In genomic region chr13:64163147-64163715, GRCm38 (mm10) we compare ENCODE assay signal across 8 mouse cellular contexts. TPM values are rescaled to one million over a fixed set of nuclear protein-coding genes. Genes with fewer than 3 reads are reported as not detected.
DNase-seq lines count a peak whose midpoint lies in the region; ATAC-seq lines count a peak whose summit lies in the region.

No protein-coding gene starts in this region.

- H3K27me3 ChIP-seq in heart, embryonic 10.5 days (ENCODE audit: insufficient read depth, poor library complexity, severe bottlenecking): no peaks in the 10 kb centered on the region
- peaks cover 31% of the 10 kb centered on the region for H3K27me3 ChIP-seq in embryonic facial prominence, embryonic 10.5 days (replicated peaks; ENCODE audit: low read depth, poor library complexity, severe bottlenecking)
- H3K27me3 ChIP-seq in intestine, embryonic 15.5 days (replicated peaks): no peaks in the 10 kb centered on the region
- H3K27me3 ChIP-seq in midbrain, embryonic 15.5 days (replicated peaks): 0 out of 2 replicates have a peak, but pooled peaks cover 4% of the 10 kb centered on the region

- H3K4me2 ChIP-seq in intestine, embryonic 15.5 days (replicated peaks): peak overlapping the region; percentile 98
- peak overlapping the region; percentile 81 for H3K4me2 ChIP-seq in midbrain, embryonic 15.5 days

- H3K4me1 ChIP-seq in heart, embryonic 10.5 days: peaks cover 17% of the 10 kb centered on the region
- H3K4me1 ChIP-seq in embryonic facial prominence, embryonic 10.5 days: peaks cover 24% of the 10 kb centered on the region
- peaks cover 13% of the 10 kb centered on the region for H3K4me1 ChIP-seq in intestine, embryonic 15.5 days (replicated peaks)
- H3K4me1 ChIP-seq in midbrain, embryonic 15.5 days: peaks cover 14% of the 10 kb centered on the region

- H3K9me3 ChIP-seq in heart, embryonic 10.5 days: peaks cover 9% of the 10 kb centered on the region
- peaks cover 11% of the 10 kb centered on the region; the same call in 1 of the 2 replicates for H3K9me3 ChIP-seq in embryonic facial prominence, embryonic 10.5 days
- 0 out of 2 replicates have a peak, but pooled peaks cover under 1% of the 10 kb centered on the region for H3K9me3 ChIP-seq in intestine, embryonic 15.5 days
- peaks cover 10% of the 10 kb centered on the region for H3K9me3 ChIP-seq in midbrain, embryonic 15.5 days

- 39% methylated on average over 13 of the region's 13 CpGs for WGBS in heart, embryonic 10.5 days
- 27% methylated on average over 13 of the region's 13 CpGs for WGBS in embryonic facial prominence, embryonic 10.5 days
- 45% methylated on average over 13 of the region's 13 CpGs for WGBS in intestine, embryonic 15.5 days
- 25% methylated on average over 13 of the region's 13 CpGs for WGBS in midbrain, embryonic 15.5 days

- no peak for ATAC-seq in intestine, embryonic 15.5 days
- no peak for ATAC-seq in midbrain, embryonic 15.5 days (replicated peaks)

- peak overlapping the region; percentile 81 for H3K4me3 ChIP-seq in heart, embryonic 10.5 days
- peak overlapping the region; percentile 85 for H3K4me3 ChIP-seq in embryonic facial prominence, embryonic 10.5 days
- H3K4me3 ChIP-seq in intestine, embryonic 15.5 days (replicated peaks): peak overlapping the region; percentile 89
- peak overlapping the region; percentile 86 for H3K4me3 ChIP-seq in midbrain, embryonic 15.5 days

- H3K9ac ChIP-seq in intestine, embryonic 15.5 days: peak overlapping the region; percentile 84; the same call in 1 of the 2 replicates
- H3K9ac ChIP-seq in midbrain, embryonic 15.5 days: peak overlapping the region; percentile 81; the same call in 1 of the 2 replicates

- no peak overlapping the region for H3K27ac ChIP-seq in heart, embryonic 10.5 days
- no peak overlapping the region for H3K27ac ChIP-seq in embryonic facial prominence, embryonic 10.5 days (replicated peaks)
- H3K27ac ChIP-seq in intestine, embryonic 15.5 days: no peak overlapping the region
- H3K27ac ChIP-seq in midbrain, embryonic 15.5 days: no peak overlapping the region

- peaks cover 25% of the 10 kb centered on the region for H3K36me3 ChIP-seq in heart, embryonic 10.5 days
- peaks cover 26% of the 10 kb centered on the region for H3K36me3 ChIP-seq in embryonic facial prominence, embryonic 10.5 days (replicated peaks)
- no peaks in the 10 kb centered on the region; the same call in 1 of the 2 replicates for H3K36me3 ChIP-seq in intestine, embryonic 15.5 days
- H3K36me3 ChIP-seq in midbrain, embryonic 15.5 days (replicated peaks): 0 out of 2 replicates have a peak, but pooled peaks cover 6% of the 10 kb centered on the region

- intact Hi-C loops in left cerebral cortex, postnatal 10 days (cut with DNase I): loop anchor here (5.0 kb wide), 1 partner anchor 144 kb away; no protein-coding TSS in a partner anchor

- no peak for DNase-seq in heart, embryonic 10.5 days (ENCODE audit: low spot score)
- DNase-seq in heart, adult 18-20 months: no peak
- DNase-seq in embryonic facial prominence, embryonic 10.5 days (ENCODE audit: low spot score): peak; percentile 22
- DNase-seq in left cerebral cortex, postnatal 10 days (ENCODE audit: extremely low spot score in 1 of 2, low spot score in 2 of 2): no peak
- DNase-seq in left cerebral cortex, adult 11 months (ENCODE audit: low spot score): no peak
- DNase-seq in adrenal gland, adult 8-10 months: no peak

RNA-seq across cellular contexts. Expression of gene Habp4, which starts 1.6 kb away (rescaled TPM):
- 39.3 and 43.8 TPM in 2 replicates for polyA plus RNA-seq in heart, embryonic 10.5 days (2016; fragmentation: Nextera tagmentation; extraction: Ambion mirVana)
- total RNA-seq in heart, adult 18-20 months (2021): 10 to 100 TPM; 47.8 to 49.4 TPM
- 17.4 and 19.5 TPM in 2 replicates for polyA plus RNA-seq in embryonic facial prominence, embryonic 10.5 days (2016; fragmentation: Nextera tagmentation; extraction: Ambion mirVana)
- 16.8 and 17.4 TPM in 2 replicates for polyA plus RNA-seq in intestine, embryonic 15.5 days (2015; fragmentation: Nextera tagmentation; extraction: Ambion mirVana)
- polyA plus RNA-seq in midbrain, embryonic 15.5 days (2015; fragmentation: Nextera tagmentation; extraction: Ambion mirVana): 39.0 and 41.4 TPM in 2 replicates
- total RNA-seq in left cerebral cortex, postnatal 10 days (2021): 100 to 1,000 TPM; 119 to 127 TPM
- 10 to 100 TPM; 33.4 to 57.7 (median 43.0) TPM for total RNA-seq in adrenal gland, adult 8-10 months (2022)

RNA-seq across cellular contexts. Expression of gene Zfp367, which starts 10.2 kb away (rescaled TPM):
- polyA plus RNA-seq in heart, embryonic 10.5 days (2016; fragmentation: Nextera tagmentation; extraction: Ambion mirVana): 16.8 and 20.4 TPM in 2 replicates
- total RNA-seq in heart, adult 18-20 months (2021): 10 to 100 TPM; 20.8 to 21.2 TPM
- polyA plus RNA-seq in embryonic facial prominence, embryonic 10.5 days (2016; fragmentation: Nextera tagmentation; extraction: Ambion mirVana): 13.5 and 14.0 TPM in 2 replicates
- 18.8 and 21.6 TPM in 2 replicates for polyA plus RNA-seq in intestine, embryonic 15.5 days (2015; fragmentation: Nextera tagmentation; extraction: Ambion mirVana)
- polyA plus RNA-seq in midbrain, embryonic 15.5 days (2015; fragmentation: Nextera tagmentation; extraction: Ambion mirVana): 4.2 and 4.9 TPM in 2 replicates
- 10 to 100 TPM in 1 of 2 experiments, 1 to 10 TPM in 1; 9.9 to 10.1 TPM for total RNA-seq in left cerebral cortex, postnatal 10 days (2021)
- 10 to 100 TPM; 18.7 to 25.5 (median 23.4) TPM for total RNA-seq in adrenal gland, adult 8-10 months (2022)

RNA-seq across cellular contexts. Expression of gene Slc35d2, which starts 34.1 kb away (rescaled TPM):
- polyA plus RNA-seq in heart, embryonic 10.5 days (2016; fragmentation: Nextera tagmentation; extraction: Ambion mirVana): 7.7 and 8.7 TPM in 2 replicates
- 1 to 10 TPM in 1 of 2 experiments, under 1 TPM in 1; 0.89 to 1.5 TPM for total RNA-seq in heart, adult 18-20 months (2021)
- 2.5 and 3.2 TPM in 2 replicates for polyA plus RNA-seq in embryonic facial prominence, embryonic 10.5 days (2016; fragmentation: Nextera tagmentation; extraction: Ambion mirVana)
- polyA plus RNA-seq in intestine, embryonic 15.5 days (2015; fragmentation: Nextera tagmentation; extraction: Ambion mirVana): 4.6 and 6.7 TPM in 2 replicates
- polyA plus RNA-seq in midbrain, embryonic 15.5 days (2015; fragmentation: Nextera tagmentation; extraction: Ambion mirVana): 0.82 and 1.1 TPM in 2 replicates
- under 1 TPM; 0.81 to 0.91 TPM for total RNA-seq in left cerebral cortex, postnatal 10 days (2021)
- 10 to 100 TPM in 3 of 4 experiments, 1 to 10 TPM in 1; 6.9 to 10.6 (median 10.3) TPM for total RNA-seq in adrenal gland, adult 8-10 months (2022)
